Mouse (Mus musculus): ENCODE results near the gene Stx5a. TPM values are rescaled to one million over a fixed set of nuclear protein-coding genes. Genes with fewer than 3 reads are reported as not detected.

Gene Stx5a
- polyA plus RNA-seq, 1 experiment = 49.5 TPM

GRCm38 (mm10) chr19:8711949-8712869, 29.0 kb upstream of the Stx5a start:
- Histone ChIP-seq H3ac (ENCODE audit: control insufficient read depth, insufficient read length) (peak overlapping the region; percentile 68), H3K4me2 (ENCODE audit: low read depth) (peak overlapping the region; percentile 95), H3K79me2 (ENCODE audit: control insufficient read depth, insufficient read depth) (peaks cover 65% of the 10 kb centered on the region), H3K27me3 (ENCODE audit: control insufficient read depth, insufficient read depth, insufficient read length) (no peaks in the 10 kb centered on the region), H3K36me3 (ENCODE audit: control insufficient read depth, insufficient read depth) (peaks cover 54% of the 10 kb centered on the region), H3K4me3 (peak overlapping the region; percentile 93)
- TF ChIP-seq MAX (IDR thresholded peaks at IDR 0.05; ENCODE audit: low read depth) (no peak), POLR2AphosphoS2 (IDR thresholded peaks at IDR 0.05; ENCODE audit: insufficient read length, low read depth) (peak; percentile 34), POLR2A (IDR thresholded peaks at IDR 0.05; ENCODE audit: insufficient read length, low read depth) (no peak)

GRCm38 (mm10) chr19:8712870-8713305, 28.3 kb upstream of the Stx5a start:
- Histone ChIP-seq H3ac (ENCODE audit: control insufficient read depth, insufficient read length) (peak overlapping the region; percentile 68), H3K4me3 (peak overlapping the region; percentile 93), H3K36me3 (ENCODE audit: control insufficient read depth, insufficient read depth) (peaks cover 47% of the 10 kb centered on the region), H3K4me2 (ENCODE audit: low read depth) (peak overlapping the region; percentile 95), H3K27me3 (ENCODE audit: control insufficient read depth, insufficient read depth, insufficient read length) (no peaks in the 10 kb centered on the region), H3K79me2 (ENCODE audit: control insufficient read depth, insufficient read depth) (peaks cover 70% of the 10 kb centered on the region)
- no peak for TF ChIP-seq REST (IDR thresholded peaks at IDR 0.05; ENCODE audit: insufficient read depth, insufficient read length)
- TF ChIP-seq CEBPB (IDR thresholded peaks at IDR 0.05; ENCODE audit: insufficient read depth, poor library complexity, severe bottlenecking) = peak; percentile 92
- no peak for TF ChIP-seq TCF3 (IDR thresholded peaks at IDR 0.05; ENCODE audit: insufficient read length, low read depth)
- TF ChIP-seq POLR2AphosphoS2 (IDR thresholded peaks at IDR 0.05; ENCODE audit: insufficient read length, low read depth) = peak; percentile 55
- TF ChIP-seq MAX (IDR thresholded peaks at IDR 0.05; ENCODE audit: low read depth) = peak; percentile 91
- TF ChIP-seq TCF12 (IDR thresholded peaks at IDR 0.05; ENCODE audit: insufficient read depth, poor library complexity, severe bottlenecking) = no peak
- no peak for TF ChIP-seq E2F4 (IDR thresholded peaks at IDR 0.05; ENCODE audit: insufficient read depth)
- TF ChIP-seq POLR2A (IDR thresholded peaks at IDR 0.05; ENCODE audit: insufficient read length, low read depth) = no peak
- TF ChIP-seq SRF (IDR thresholded peaks at IDR 0.05; ENCODE audit: control insufficient read depth, insufficient read length, low read depth) = no peak

- Histone ChIP-seq H3K4me2 (ENCODE audit: low read depth) (peak overlapping the region; percentile 80), H3K36me3 (ENCODE audit: control insufficient read depth, insufficient read depth) (peaks cover 42% of the 10 kb centered on the region), H3K79me2 (ENCODE audit: control insufficient read depth, insufficient read depth) (peaks cover 70% of the 10 kb centered on the region), H3K4me3 (peak overlapping the region; percentile 93), H3ac (ENCODE audit: control insufficient read depth, insufficient read length) (peak overlapping the region; percentile 68), H3K27me3 (ENCODE audit: control insufficient read depth, insufficient read depth, insufficient read length) (no peaks in the 10 kb centered on the region)
- peak; percentile 100 for TF ChIP-seq POLR2AphosphoS2 (IDR thresholded peaks at IDR 0.05; ENCODE audit: insufficient read length, low read depth)
- TF ChIP-seq MAX (IDR thresholded peaks at IDR 0.05; ENCODE audit: low read depth) = no peak
- TF ChIP-seq E2F4 (IDR thresholded peaks at IDR 0.05; ENCODE audit: insufficient read depth) = no peak
- TF ChIP-seq POLR2A (IDR thresholded peaks at IDR 0.05; ENCODE audit: insufficient read length, low read depth) = peak; percentile 97
- TF ChIP-seq SRF (IDR thresholded peaks at IDR 0.05; ENCODE audit: control insufficient read depth, insufficient read length, low read depth) = peak; percentile 11
- peak in 1 of 3 experiments; percentile 6 for TF ChIP-seq MYOD1 (IDR thresholded peaks at IDR 0.05; ENCODE audit: control insufficient read depth in 1 of 3, insufficient read length in 2 of 3, low read depth in 2 of 3)
Measured at GRCm38 (mm10) chr19:8713306-8713996, 27.8 kb upstream of the Stx5a start.

GRCm38 (mm10) chr19:8713997-8714652, 27.1 kb upstream of the Stx5a start:
- peak overlapping the region; percentile 93 for H3K4me3 ChIP-seq
- TF ChIP-seq POLR2A (IDR thresholded peaks at IDR 0.05; ENCODE audit: insufficient read length, low read depth) = no peak
- no peak for TF ChIP-seq REST (IDR thresholded peaks at IDR 0.05; ENCODE audit: insufficient read depth, insufficient read length)
- TF ChIP-seq SRF (IDR thresholded peaks at IDR 0.05; ENCODE audit: control insufficient read depth, insufficient read length, low read depth) = no peak
- no peak for TF ChIP-seq MYOD1 (IDR thresholded peaks at IDR 0.05; ENCODE audit: control insufficient read depth in 1 of 3, insufficient read length in 2 of 3, low read depth in 2 of 3)
- TF ChIP-seq E2F4 (IDR thresholded peaks at IDR 0.05; ENCODE audit: insufficient read depth) = no peak
- TF ChIP-seq USF1 (IDR thresholded peaks at IDR 0.05; ENCODE audit: low read depth) = no peak
- no peak for TF ChIP-seq MAX (IDR thresholded peaks at IDR 0.05; ENCODE audit: low read depth)

More at GRCm38 (mm10) chr19:8713997-8714652, 27.1 kb upstream of the Stx5a start:
- H3ac ChIP-seq (ENCODE audit: control insufficient read depth, insufficient read length) = peak overlapping the region; percentile 68
- H3K36me3 ChIP-seq (ENCODE audit: control insufficient read depth, insufficient read depth) = peaks cover 35% of the 10 kb centered on the region
- H3K27me3 ChIP-seq (ENCODE audit: control insufficient read depth, insufficient read depth, insufficient read length) = no peaks in the 10 kb centered on the region
- peaks cover 77% of the 10 kb centered on the region for H3K79me2 ChIP-seq (ENCODE audit: control insufficient read depth, insufficient read depth)
- H3K4me2 ChIP-seq (ENCODE audit: low read depth) = peak overlapping the region; percentile 80
